Mouse (Mus musculus): ENCODE results near the gene Sprr2a1. TPM values are rescaled to one million over a fixed set of nuclear protein-coding genes. Genes with fewer than 3 reads are reported as not detected.
"Not testable (repeated sequence)": the region's sequence is repeated elsewhere in the genome, so short reads cannot be mapped to it uniquely, and the experiment has no call there.

The Sprr2a1 gene
- polyA plus RNA-seq (2014; fragmentation: Nextera tagmentation; extraction: Ambion mirVana): not detected in 2 replicates

DNA sequence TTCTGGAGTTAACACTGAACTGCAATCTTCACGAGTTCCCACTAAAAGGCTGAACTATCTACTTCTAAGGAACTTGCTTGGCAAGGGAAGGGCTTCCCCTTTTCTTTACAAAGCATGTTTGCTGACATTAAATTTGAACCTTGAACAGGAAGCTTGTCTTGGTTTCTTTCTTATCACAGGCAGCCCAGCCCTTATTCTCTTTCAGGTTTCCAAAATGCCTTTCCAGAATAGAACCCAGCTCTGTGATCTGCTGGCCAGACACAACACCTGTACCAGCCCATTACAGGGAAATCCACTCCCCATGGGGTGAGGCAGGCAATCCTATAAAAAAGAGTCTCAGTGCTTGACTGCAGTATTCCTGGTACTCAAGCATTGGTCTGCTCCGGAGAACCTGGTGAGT is at the start of gene Sprr2a1, which contains the start of gene Sprr2a2:
Sprr2a1 (plus strand) TSS at position 231 of the 400 bp plus-strand sequence.
Sprr2a2 (plus strand) TSS at position 352 of the 400 bp plus-strand sequence.
- H3K27ac ChIP-seq (replicated peaks; ENCODE audit: low read depth, low read length); DNase-seq (ENCODE audit: low spot score); ATAC-seq (ENCODE audit: insufficient number of reproducible peaks, low FRiP score, low TSS enrichment, low read depth); H3K4me3 ChIP-seq (ENCODE audit: low read depth, low read length); H3K9me3 ChIP-seq (ENCODE audit: control insufficient read depth, low read length); H3K36me3 ChIP-seq (ENCODE audit: control insufficient read depth, insufficient read depth, low read length); H3K4me2 ChIP-seq (ENCODE audit: low read depth, severe bottlenecking); H3K9ac ChIP-seq (ENCODE audit: low read length); H3K4me1 ChIP-seq (ENCODE audit: control insufficient read depth, insufficient read depth, low read length); H3K27me3 ChIP-seq (ENCODE audit: control insufficient read depth, insufficient read depth, low read length): not testable (repeated sequence)
- no CpG with 5 or more reads among the region's 2 CpGs for WGBS

- no peak for ATAC-seq (ENCODE audit: insufficient number of reproducible peaks, low FRiP score, low TSS enrichment, low read depth)
- no peak for DNase-seq (ENCODE audit: low spot score)
- Histone ChIP-seq H3K9me3 (ENCODE audit: control insufficient read depth, low read length) (no peaks in the 10 kb centered on the region), H3K36me3 (ENCODE audit: control insufficient read depth, insufficient read depth, low read length) (no peaks in the 10 kb centered on the region), H3K4me2 (ENCODE audit: low read depth, severe bottlenecking) (no peak overlapping the region), H3K4me3 (ENCODE audit: low read depth, low read length) (no peak overlapping the region), H3K27ac (replicated peaks; ENCODE audit: low read depth, low read length) (no peak overlapping the region), H3K27me3 (ENCODE audit: control insufficient read depth, insufficient read depth, low read length) (no peaks in the 10 kb centered on the region), H3K9ac (ENCODE audit: low read length) (no peak overlapping the region), H3K4me1 (ENCODE audit: control insufficient read depth, insufficient read depth, low read length) (no peaks in the 10 kb centered on the region)
- WGBS: 83% methylated on average over 3 of the region's 3 CpGs
Observed at GRCm38 (mm10) chr3:92169847-92170246, 45.8 kb upstream of the Sprr2a1 start.

- no peak overlapping the region for H3K4me2 ChIP-seq (ENCODE audit: low read depth, severe bottlenecking)
- no peak overlapping the region for H3K4me3 ChIP-seq (ENCODE audit: low read depth, low read length)
- no peaks in the 10 kb centered on the region for H3K36me3 ChIP-seq (ENCODE audit: control insufficient read depth, insufficient read depth, low read length)
- no peaks in the 10 kb centered on the region for H3K9me3 ChIP-seq (ENCODE audit: control insufficient read depth, low read length)
- WGBS: 78% methylated on average over 1 of the region's 1 CpGs
- no peak for DNase-seq (ENCODE audit: low spot score)
- no peak overlapping the region for H3K27ac ChIP-seq (replicated peaks; ENCODE audit: low read depth, low read length)
- no peak for ATAC-seq (ENCODE audit: insufficient number of reproducible peaks, low FRiP score, low TSS enrichment, low read depth)
- no peak overlapping the region for H3K9ac ChIP-seq (ENCODE audit: low read length)
- H3K27me3 ChIP-seq (ENCODE audit: control insufficient read depth, insufficient read depth, low read length): no peaks in the 10 kb centered on the region
- no peaks in the 10 kb centered on the region for H3K4me1 ChIP-seq (ENCODE audit: control insufficient read depth, insufficient read depth, low read length)
Observed at GRCm38 (mm10) chr3:92176880-92177279, 38.7 kb upstream of the Sprr2a1 start.

- H3K4me3 ChIP-seq (ENCODE audit: low read depth, low read length): no peak overlapping the region
- WGBS: 86% methylated on average over 6 of the region's 6 CpGs
- H3K4me2 ChIP-seq (ENCODE audit: low read depth, severe bottlenecking): no peak overlapping the region
- H3K27ac ChIP-seq (replicated peaks; ENCODE audit: low read depth, low read length): no peak overlapping the region
- no peaks in the 10 kb centered on the region for H3K9me3 ChIP-seq (ENCODE audit: control insufficient read depth, low read length)
- DNase-seq (ENCODE audit: low spot score) (no peak), ATAC-seq (ENCODE audit: insufficient number of reproducible peaks, low FRiP score, low TSS enrichment, low read depth) (peak; percentile 39; the same call in 1 of the 2 replicates)
- H3K27me3 ChIP-seq (ENCODE audit: control insufficient read depth, insufficient read depth, low read length): no peaks in the 10 kb centered on the region
- H3K36me3 ChIP-seq (ENCODE audit: control insufficient read depth, insufficient read depth, low read length): no peaks in the 10 kb centered on the region
- no peak overlapping the region for H3K9ac ChIP-seq (ENCODE audit: low read length)
- H3K4me1 ChIP-seq (ENCODE audit: control insufficient read depth, insufficient read depth, low read length): no peaks in the 10 kb centered on the region
Observed at GRCm38 (mm10) chr3:92195512-92196200, 19.9 kb upstream of the Sprr2a1 start.

- not testable (repeated sequence) for H3K9ac ChIP-seq (ENCODE audit: low read length); H3K4me2 ChIP-seq (ENCODE audit: low read depth, severe bottlenecking); H3K9me3 ChIP-seq (ENCODE audit: control insufficient read depth, low read length); H3K27ac ChIP-seq (replicated peaks; ENCODE audit: low read depth, low read length); ATAC-seq (ENCODE audit: insufficient number of reproducible peaks, low FRiP score, low TSS enrichment, low read depth); H3K27me3 ChIP-seq (ENCODE audit: control insufficient read depth, insufficient read depth, low read length); H3K4me3 ChIP-seq (ENCODE audit: low read depth, low read length); H3K4me1 ChIP-seq (ENCODE audit: control insufficient read depth, insufficient read depth, low read length); DNase-seq (ENCODE audit: low spot score); H3K36me3 ChIP-seq (ENCODE audit: control insufficient read depth, insufficient read depth, low read length)
- no CpG with 5 or more reads among the region's 16 CpGs for WGBS
Observed at GRCm38 (mm10) chr3:92211133-92211925, 4.3 kb upstream of the Sprr2a1 start.

DNA sequence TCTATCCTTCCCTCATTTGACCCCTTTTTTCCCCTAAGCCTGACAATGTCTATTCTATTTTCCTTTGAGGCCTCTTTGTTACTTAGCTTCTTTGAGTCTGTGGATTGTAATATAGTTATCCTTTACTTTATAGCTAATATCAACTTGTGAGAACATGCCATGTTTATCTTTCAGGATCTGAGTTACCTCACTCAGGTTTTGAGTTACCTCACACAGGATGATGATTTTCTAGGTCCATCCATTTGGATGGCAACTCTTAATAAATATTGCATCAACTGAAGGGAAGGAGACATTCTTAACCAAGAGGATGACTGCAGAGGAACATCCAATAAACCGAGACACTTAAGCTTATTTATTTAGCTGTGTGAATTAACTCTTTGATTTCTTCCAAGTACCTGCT is 3.5 kb upstream of the Sprr2a1 start:
- not testable (repeated sequence) for DNase-seq (ENCODE audit: low spot score); H3K27ac ChIP-seq (replicated peaks; ENCODE audit: low read depth, low read length); H3K4me1 ChIP-seq (ENCODE audit: control insufficient read depth, insufficient read depth, low read length); H3K9me3 ChIP-seq (ENCODE audit: control insufficient read depth, low read length); H3K4me2 ChIP-seq (ENCODE audit: low read depth, severe bottlenecking); ATAC-seq (ENCODE audit: insufficient number of reproducible peaks, low FRiP score, low TSS enrichment, low read depth); H3K36me3 ChIP-seq (ENCODE audit: control insufficient read depth, insufficient read depth, low read length); H3K9ac ChIP-seq (ENCODE audit: low read length); H3K4me3 ChIP-seq (ENCODE audit: low read depth, low read length); H3K27me3 ChIP-seq (ENCODE audit: control insufficient read depth, insufficient read depth, low read length)
- no CpG with 5 or more reads among the region's 1 CpGs for WGBS

- not testable (repeated sequence) for DNase-seq (ENCODE audit: low spot score); H3K4me3 ChIP-seq (ENCODE audit: low read depth, low read length); H3K4me2 ChIP-seq (ENCODE audit: low read depth, severe bottlenecking); H3K36me3 ChIP-seq (ENCODE audit: control insufficient read depth, insufficient read depth, low read length); H3K27ac ChIP-seq (replicated peaks; ENCODE audit: low read depth, low read length); H3K27me3 ChIP-seq (ENCODE audit: control insufficient read depth, insufficient read depth, low read length); H3K4me1 ChIP-seq (ENCODE audit: control insufficient read depth, insufficient read depth, low read length); H3K9ac ChIP-seq (ENCODE audit: low read length); ATAC-seq (ENCODE audit: insufficient number of reproducible peaks, low FRiP score, low TSS enrichment, low read depth); H3K9me3 ChIP-seq (ENCODE audit: control insufficient read depth, low read length)
Observed at GRCm38 (mm10) chr3:92213651-92214050, 1.9 kb upstream of the Sprr2a1 start.

GRCm38 (mm10) chr3:92219031-92219430 is 3.4 kb downstream of the Sprr2a1 start:
- not testable (repeated sequence) for H3K4me2 ChIP-seq (ENCODE audit: low read depth, severe bottlenecking); H3K4me1 ChIP-seq (ENCODE audit: control insufficient read depth, insufficient read depth, low read length); H3K9me3 ChIP-seq (ENCODE audit: control insufficient read depth, low read length); H3K36me3 ChIP-seq (ENCODE audit: control insufficient read depth, insufficient read depth, low read length); H3K27ac ChIP-seq (replicated peaks; ENCODE audit: low read depth, low read length); H3K4me3 ChIP-seq (ENCODE audit: low read depth, low read length); ATAC-seq (ENCODE audit: insufficient number of reproducible peaks, low FRiP score, low TSS enrichment, low read depth); H3K9ac ChIP-seq (ENCODE audit: low read length); DNase-seq (ENCODE audit: low spot score); H3K27me3 ChIP-seq (ENCODE audit: control insufficient read depth, insufficient read depth, low read length)
- no CpG with 5 or more reads among the region's 8 CpGs for WGBS
